Mouse (Mus musculus): Measurements from ENCODE around the gene Fchsd2.

GRCm38 (mm10) chr7:101099981-101100380 is 7.3 kb downstream of the Fchsd2 start:
- TF ChIP-seq CTCF (IDR thresholded peaks at IDR 0.05; ENCODE audit: low read depth) (no peak), EP300 (IDR thresholded peaks at IDR 0.05; ENCODE audit: low read depth) (no peak)
